Mouse (Mus musculus) hindbrain, embryonic 15.5 days (tissue): Measurements from ENCODE around the gene Cdc26. TPM values are rescaled to one million over a fixed set of nuclear protein-coding genes. Genes with fewer than 3 reads are reported as not detected.
A peak's percentile ranks its signal among the peaks of the same experiment; 100 is the strongest.

ENCODE experiments used
- ATAC-seq: fragments of 200-750 bp; cut with Nextera tagmentation; 2 replicates; pipeline ENCODE4 v1.8.0; 2017; ENCODE audit warnings: low read depth, moderate number of reproducible peaks, moderate TSS enrichment; ENCODE audit not compliant: low FRiP score
- H3K27ac ChIP-seq: fragments of 300-500 bp; sonication (generic); replicated peaks from 2 replicates; pipeline ENCODE4 v1.5.1; 2015; ENCODE audit warnings: mild to moderate bottlenecking, inconsistent platforms
- H3K27me3 ChIP-seq: fragments of 300-500 bp; sonication (generic); 2 replicates; pipeline ENCODE4 v1.6.1; 2015; ENCODE audit warnings: control low read depth, inconsistent platforms
- H3K36me3 ChIP-seq: fragments of 300-500 bp; sonication (generic); 2 replicates; pipeline ENCODE4 v1.6.1; 2015; ENCODE audit warnings: control low read depth, inconsistent platforms
- H3K4me1 ChIP-seq: fragments of 300-500 bp; sonication (generic); replicated peaks from 2 replicates; pipeline ENCODE4 v1.6.1; 2015; ENCODE audit warnings: control low read depth, inconsistent platforms
- H3K4me2 ChIP-seq: fragments of 300-500 bp; sonication (generic); 2 replicates; pipeline ENCODE4 v1.6.1; 2015; ENCODE audit warnings: moderate library complexity, mild to moderate bottlenecking, inconsistent platforms
- H3K4me3 ChIP-seq: fragments of 300-500 bp; sonication (generic); 2 replicates; pipeline ENCODE4 v1.5.1; 2015; ENCODE audit warnings: mild to moderate bottlenecking, inconsistent platforms
- H3K9ac ChIP-seq: fragments of 300-500 bp; sonication (generic); 2 replicates; pipeline ENCODE4 v1.6.1; 2015; ENCODE audit warnings: inconsistent platforms
- H3K9me3 ChIP-seq: fragments of 300-500 bp; sonication (generic); 2 replicates; pipeline ENCODE4 v1.6.1; 2016; ENCODE audit warnings: control low read depth, inconsistent platforms
- WGBS: fragments of 180-500 bp; shearing (Covaris S2); methylation state at CpG from one replicate; pipeline ENCODE4 v1.1.7; 2015; 5-methylcytosine and 5-hydroxymethylcytosine counted together
- polyA plus RNA-seq: library from polyadenylated mRNA; unstranded; fragments of >200 nt; fragmentation: Nextera tagmentation; extraction: Ambion mirVana; gene quantifications from 2 replicates; pipeline ENCODE4 v1.2.1, GENCODE M21; 2015

The Cdc26 gene
- polyA plus RNA-seq = 74.2 and 81.3 TPM in 2 replicates

- Histone ChIP-seq H3K4me1 (peaks cover 41% of the 10 kb centered on the region), H3K4me3 (peak within 1 kb of the TSS; percentile 62), H3K36me3 (peaks cover 19% of the 10 kb centered on the region), H3K9ac (peak within 1 kb of the TSS; percentile 78), H3K9me3 (no peaks in the 10 kb centered on the region), H3K4me2 (peak within 1 kb of the TSS; percentile 68), H3K27ac (peak within 1 kb of the TSS; percentile 84), H3K27me3 (no peaks in the 10 kb centered on the region)
- WGBS = under 1% methylated on average over 39 of the region's 39 CpGs
- peak; percentile 99 for ATAC-seq
Observed at GRCm38 (mm10) chr4:62408601-62409282, at the start of gene Cdc26, which contains the start of gene Prpf4. Gene Cdc26, minus strand, starts transcription at chr4:62408642. Gene Prpf4, plus strand, starts transcription at chr4:62408797.

- H3K9ac ChIP-seq = no peak overlapping the region
- no peak overlapping the region for H3K4me3 ChIP-seq
- no peak for ATAC-seq
- H3K9me3 ChIP-seq = no peaks in the 10 kb centered on the region
- no peaks in the 10 kb centered on the region for H3K36me3 ChIP-seq
- no peaks in the 10 kb centered on the region for H3K4me1 ChIP-seq
- H3K4me2 ChIP-seq = no peak overlapping the region
- H3K27me3 ChIP-seq = no peaks in the 10 kb centered on the region
- no peak overlapping the region for H3K27ac ChIP-seq
- WGBS = 63% methylated on average over 5 of the region's 5 CpGs
Observed at GRCm38 (mm10) chr4:62454995-62455394, 46.6 kb upstream of the Cdc26 start.

- no peak for ATAC-seq
Observed at GRCm38 (mm10) chr4:62440986-62441385, 32.5 kb upstream of the Cdc26 start.

DNA sequence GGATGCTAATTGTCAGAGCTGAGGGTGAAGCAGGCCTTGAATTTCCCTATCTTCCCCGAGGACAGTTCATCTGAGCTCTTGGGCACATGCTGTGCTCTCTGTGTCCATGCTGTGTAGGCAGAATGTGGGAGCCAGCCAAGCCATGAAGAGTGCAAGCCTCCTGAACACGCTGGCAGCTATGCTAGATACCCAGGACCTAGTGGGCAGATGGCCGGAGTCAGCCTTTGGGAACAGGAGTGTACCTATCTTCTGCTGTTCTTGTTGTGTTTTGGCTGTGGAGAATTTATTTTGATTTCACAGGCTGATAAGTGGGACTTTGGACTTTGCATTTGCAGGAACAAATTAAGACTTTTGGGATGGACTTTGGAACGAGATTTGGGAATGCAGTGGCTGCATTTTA, 32.1 kb upstream of the Cdc26 start:
- Histone ChIP-seq H3K9ac (no peak overlapping the region), H3K27ac (no peak overlapping the region), H3K4me3 (no peak overlapping the region), H3K4me2 (no peak overlapping the region), H3K9me3 (no peaks in the 10 kb centered on the region), H3K27me3 (no peaks in the 10 kb centered on the region), H3K36me3 (no peaks in the 10 kb centered on the region), H3K4me1 (no peaks in the 10 kb centered on the region)
- ATAC-seq = no peak
- 75% methylated on average over 4 of the region's 4 CpGs for WGBS

More at GRCm38 (mm10) chr4:62440986-62441385, 32.5 kb upstream of the Cdc26 start:
- no peaks in the 10 kb centered on the region for H3K27me3 ChIP-seq
- H3K9me3 ChIP-seq = no peaks in the 10 kb centered on the region
- no peak overlapping the region for H3K9ac ChIP-seq
- no peak overlapping the region for H3K4me3 ChIP-seq
- H3K27ac ChIP-seq = no peak overlapping the region
- H3K4me1 ChIP-seq = no peaks in the 10 kb centered on the region
- H3K36me3 ChIP-seq = no peaks in the 10 kb centered on the region
- WGBS = 68% methylated on average over 4 of the region's 4 CpGs
- no peak overlapping the region for H3K4me2 ChIP-seq

DNA sequence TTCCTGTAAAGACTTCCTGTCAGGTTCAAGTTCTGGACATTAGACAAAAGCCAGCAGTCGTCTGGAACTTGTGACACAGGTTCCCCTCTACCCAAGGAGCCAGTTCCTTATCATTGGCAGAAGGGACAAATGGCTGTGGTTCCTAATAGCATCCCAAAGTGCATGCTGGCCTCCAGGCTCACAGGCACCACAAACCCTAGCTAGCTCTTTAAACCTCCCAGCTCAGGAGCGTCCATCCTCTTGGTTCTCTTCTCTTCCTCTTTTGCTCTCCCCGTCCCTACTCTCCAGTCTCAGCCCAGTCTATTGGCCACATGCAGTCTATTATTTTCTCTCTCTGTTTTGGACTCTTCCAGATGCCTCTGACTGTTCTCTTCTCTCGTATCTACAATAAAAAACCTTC, 31.4 kb upstream of the Cdc26 start:
- 79% methylated on average over 4 of the region's 4 CpGs for WGBS
- no peak overlapping the region for H3K4me3 ChIP-seq
- ATAC-seq = no peak
- H3K9me3 ChIP-seq = no peaks in the 10 kb centered on the region
- no peaks in the 10 kb centered on the region for H3K4me1 ChIP-seq
- no peaks in the 10 kb centered on the region for H3K27me3 ChIP-seq
- no peak overlapping the region for H3K9ac ChIP-seq
- H3K27ac ChIP-seq = no peak overlapping the region
- no peak overlapping the region for H3K4me2 ChIP-seq
- H3K36me3 ChIP-seq = no peaks in the 10 kb centered on the region

- WGBS = 85% methylated on average over 7 of the region's 7 CpGs
- no peaks in the 10 kb centered on the region for H3K9me3 ChIP-seq
- ATAC-seq = no peak
Observed at GRCm38 (mm10) chr4:62437871-62438270, 29.4 kb upstream of the Cdc26 start.

GRCm38 (mm10) chr4:62437256-62437778, 28.9 kb upstream of the Cdc26 start:
- Histone ChIP-seq H3K36me3 (no peaks in the 10 kb centered on the region), H3K4me3 (no peak overlapping the region), H3K27ac (no peak overlapping the region), H3K4me2 (no peak overlapping the region), H3K4me1 (no peaks in the 10 kb centered on the region), H3K9me3 (no peaks in the 10 kb centered on the region), H3K27me3 (no peaks in the 10 kb centered on the region), H3K9ac (no peak overlapping the region)
- ATAC-seq = no peak
- 92% methylated on average over 3 of the region's 3 CpGs for WGBS

More at GRCm38 (mm10) chr4:62437871-62438270, 29.4 kb upstream of the Cdc26 start:
- H3K4me3 ChIP-seq = no peak overlapping the region
- H3K4me2 ChIP-seq = no peak overlapping the region
- no peaks in the 10 kb centered on the region for H3K4me1 ChIP-seq
- H3K27me3 ChIP-seq = no peaks in the 10 kb centered on the region
- no peak overlapping the region for H3K9ac ChIP-seq
- no peak overlapping the region for H3K27ac ChIP-seq
- H3K36me3 ChIP-seq = no peaks in the 10 kb centered on the region

DNA sequence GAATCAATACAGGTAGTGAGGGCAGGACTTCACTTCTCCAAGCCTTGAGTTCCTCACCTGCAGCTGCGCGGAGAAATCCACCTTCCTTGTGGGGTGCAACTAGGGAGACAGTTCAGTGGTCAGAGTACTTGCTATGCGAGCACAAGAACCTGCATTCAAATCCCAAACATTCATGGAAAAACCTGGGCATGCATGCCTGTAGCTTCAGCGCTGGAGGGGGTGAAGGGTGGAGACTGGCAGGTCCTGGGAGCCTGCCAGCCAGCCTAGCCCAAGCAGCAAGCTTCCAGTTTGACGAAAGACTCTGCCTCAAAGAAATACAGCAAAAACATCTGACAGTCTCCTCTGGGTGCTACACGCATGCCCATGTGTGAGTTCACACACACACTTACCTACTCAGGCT, 26.6 kb upstream of the Cdc26 start, which contains the start of gene Rnf183:
Gene Rnf183 (minus strand): TSS at position 172 of the 400 bp plus-strand sequence.
- Histone ChIP-seq H3K9me3 (no peaks in the 10 kb centered on the region), H3K27ac (no peak within 1 kb of the TSS), H3K9ac (no peak within 1 kb of the TSS), H3K4me3 (no peak within 1 kb of the TSS), H3K36me3 (no peaks in the 10 kb centered on the region), H3K4me2 (no peak within 1 kb of the TSS), H3K27me3 (no peaks in the 10 kb centered on the region), H3K4me1 (no peaks in the 10 kb centered on the region)
- ATAC-seq = no peak
- WGBS = 86% methylated on average over 6 of the region's 6 CpGs

DNA sequence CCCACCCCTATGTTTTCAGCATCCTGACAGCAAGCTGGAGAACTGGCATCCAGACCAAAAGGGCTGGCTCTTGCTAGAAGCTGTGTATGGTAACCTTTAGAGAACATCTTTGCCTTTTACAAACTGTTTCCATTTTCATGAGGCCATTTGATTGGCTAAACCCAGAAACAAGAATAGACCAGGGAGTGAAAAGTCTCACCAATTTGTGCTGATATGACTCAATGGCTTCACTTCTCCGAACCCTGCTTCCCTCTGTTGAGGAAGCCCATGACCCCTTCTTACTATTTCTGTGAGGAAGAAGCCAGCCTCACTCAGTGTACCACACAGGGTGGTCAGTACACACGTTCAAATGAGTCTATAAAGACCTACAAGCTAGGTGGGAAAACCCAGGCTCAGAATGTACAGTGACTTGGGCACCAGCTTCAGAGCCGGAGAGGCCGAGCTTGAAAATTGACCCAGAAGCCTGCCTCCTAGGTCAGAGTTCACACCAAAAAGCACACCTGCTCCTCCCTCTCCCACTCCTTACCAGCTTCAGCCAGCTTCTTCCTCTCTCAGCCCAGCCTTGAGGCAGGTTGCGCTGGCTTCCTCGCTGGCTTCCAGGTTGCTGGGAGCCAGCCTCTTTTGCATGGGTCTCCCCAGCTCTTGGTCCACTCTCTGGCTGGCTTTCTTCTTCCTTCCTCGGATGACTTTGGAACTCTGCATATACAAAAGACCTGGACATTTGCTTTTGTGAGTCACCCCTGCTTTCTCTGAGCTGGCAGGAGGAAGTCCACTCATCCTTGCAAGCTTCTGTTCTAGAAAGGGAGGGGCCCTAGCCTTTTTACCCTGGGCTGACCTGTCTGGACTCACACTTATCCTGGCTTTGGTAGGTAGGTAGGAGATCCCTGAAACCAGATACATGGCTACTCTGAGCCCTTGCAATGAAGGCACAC, 25.8 kb upstream of the Cdc26 start:
- Histone ChIP-seq H3K9ac (no peak overlapping the region), H3K4me1 (no peaks in the 10 kb centered on the region), H3K4me2 (no peak overlapping the region), H3K9me3 (no peaks in the 10 kb centered on the region), H3K27ac (no peak overlapping the region), H3K27me3 (no peaks in the 10 kb centered on the region), H3K4me3 (no peak overlapping the region), H3K36me3 (no peaks in the 10 kb centered on the region)
- WGBS = 80% methylated on average over 7 of the region's 7 CpGs
- ATAC-seq = no peak

GRCm38 (mm10) chr4:62431522-62431921, 23.1 kb upstream of the Cdc26 start:
- 88% methylated on average over 4 of the region's 4 CpGs for WGBS
- ATAC-seq = no peak

GRCm38 (mm10) chr4:62430678-62431077, 22.2 kb upstream of the Cdc26 start:
- H3K27me3 ChIP-seq = no peaks in the 10 kb centered on the region
- H3K4me1 ChIP-seq = no peaks in the 10 kb centered on the region
- H3K4me3 ChIP-seq = no peak overlapping the region
- no peaks in the 10 kb centered on the region for H3K9me3 ChIP-seq
- no peak overlapping the region for H3K9ac ChIP-seq
- 0 out of 2 replicates have a peak, but pooled peaks cover 5% of the 10 kb centered on the region for H3K36me3 ChIP-seq
- no peak overlapping the region for H3K27ac ChIP-seq
- H3K4me2 ChIP-seq = no peak overlapping the region
- no peak for ATAC-seq

More at GRCm38 (mm10) chr4:62431522-62431921, 23.1 kb upstream of the Cdc26 start:
- no peaks in the 10 kb centered on the region for H3K4me1 ChIP-seq
- H3K4me2 ChIP-seq = no peak overlapping the region
- no peaks in the 10 kb centered on the region for H3K9me3 ChIP-seq
- H3K9ac ChIP-seq = no peak overlapping the region
- no peak overlapping the region for H3K4me3 ChIP-seq
- no peaks in the 10 kb centered on the region for H3K27me3 ChIP-seq
- H3K36me3 ChIP-seq = no peaks in the 10 kb centered on the region
- no peak overlapping the region for H3K27ac ChIP-seq

DNA sequence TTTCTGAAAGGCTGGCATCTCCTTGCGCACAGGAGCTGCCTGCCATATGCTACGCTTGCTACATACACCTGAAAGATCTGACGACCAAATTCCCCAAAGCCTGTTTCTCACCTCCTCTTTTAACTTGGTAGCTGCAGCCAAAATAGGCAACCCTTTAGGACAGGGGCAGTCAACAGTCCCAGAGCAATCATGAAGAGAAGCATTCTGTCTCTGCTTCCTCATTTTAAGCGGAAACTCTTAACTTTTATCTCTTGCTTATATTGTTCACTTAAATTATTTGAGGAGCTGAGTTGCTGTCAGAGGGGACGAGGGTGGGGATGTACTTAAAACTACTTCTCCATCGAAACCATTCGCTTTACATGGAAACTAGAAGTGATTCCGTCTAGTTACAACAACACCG, 21.2 kb upstream of the Cdc26 start:
- Histone ChIP-seq H3K9ac (no peak overlapping the region), H3K27me3 (no peaks in the 10 kb centered on the region), H3K9me3 (no peaks in the 10 kb centered on the region), H3K4me3 (no peak overlapping the region), H3K36me3 (peaks cover 15% of the 10 kb centered on the region; the same call in 1 of the 2 replicates), H3K4me1 (no peaks in the 10 kb centered on the region), H3K4me2 (no peak overlapping the region), H3K27ac (no peak overlapping the region)
- 91% methylated on average over 9 of the region's 9 CpGs for WGBS
- no peak for ATAC-seq
